Mouse (Mus musculus) adrenal gland (tissue): ENCODE results near the gene Tas2r129.
"Not testable (repeated sequence)": the region's sequence is repeated elsewhere in the genome, so short reads cannot be mapped to it uniquely, and the experiment has no call there.

ENCODE experiments used
- intact Hi-C: fragments of 180-260 bp; cut with DNase I; formaldehyde crosslinking; loops from one replicate; pipeline ENCODE4 v1.15.1; 2025
- long read RNA-seq, 2 experiments: library from polyadenylated mRNA; unstranded; transcript quantifications; one replicate each; pipeline ENCODE4 v2.0.0; 2020; ENCODE audit warnings: borderline replicate concordance in 1 of 2; ENCODE audit not compliant: insufficient replicate concordance in 1 of 2

Gene Tas2r129
- long read RNA-seq, experiment 1: 0 reads
- long read RNA-seq, experiment 2: 0 reads

- intact Hi-C loops: no loop called here
Measured at GRCm38 (mm10) chr6:132950802-132951201, at the start of gene Tas2r129. Gene Tas2r129, plus strand, starts transcription at chr6:132951102.

GRCm38 (mm10) chr6:132909351-132909750, 41.6 kb upstream of the Tas2r129 start, which contains the start of gene Tas2r125:
Gene Tas2r125, plus strand, starts transcription at chr6:132909651.
- intact Hi-C loops: no loop called here

- intact Hi-C loops: not testable (repeated sequence)
Measured at GRCm38 (mm10) chr6:132941376-132941775, 9.5 kb upstream of the Tas2r129 start.

GRCm38 (mm10) chr6:132957819-132958218, 6.9 kb downstream of the Tas2r129 start, which contains the start of gene Tas2r131:
Gene Tas2r131, minus strand, starts transcription at chr6:132957919.
- intact Hi-C loops: no loop called here

GRCm38 (mm10) chr6:132980865-132981264, 30.0 kb downstream of the Tas2r129 start, which contains the start of gene Tas2r109:
Gene Tas2r109, minus strand, starts transcription at chr6:132980965.
- intact Hi-C loops: loop anchor here (10.0 kb wide), 1 partner anchor 176 kb away; the partner anchor contains the start of gene Tas2r117
